Mouse (Mus musculus): ENCODE data around the gene Cdc42bpb.

GRCm38 (mm10) chr12:111275150-111275841 lies 102.2 kb downstream of the Cdc42bpb start:
- TF ChIP-seq TAL1 (IDR thresholded peaks at IDR 0.05; ENCODE audit: low read length) (no peak), GATA1 (IDR thresholded peaks at IDR 0.05; ENCODE audit: low read length) (no peak)
